Mouse (Mus musculus) telencephalon, adult 2 months (tissue): ENCODE results near the gene Mterf1b.

Experiments
- DNase-seq: peaks from one replicate; pipeline ENCODE4 v3.0.0-alpha.2; 2011; ENCODE audit warnings: low read depth, low spot score

Mterf1b gene

DNA sequence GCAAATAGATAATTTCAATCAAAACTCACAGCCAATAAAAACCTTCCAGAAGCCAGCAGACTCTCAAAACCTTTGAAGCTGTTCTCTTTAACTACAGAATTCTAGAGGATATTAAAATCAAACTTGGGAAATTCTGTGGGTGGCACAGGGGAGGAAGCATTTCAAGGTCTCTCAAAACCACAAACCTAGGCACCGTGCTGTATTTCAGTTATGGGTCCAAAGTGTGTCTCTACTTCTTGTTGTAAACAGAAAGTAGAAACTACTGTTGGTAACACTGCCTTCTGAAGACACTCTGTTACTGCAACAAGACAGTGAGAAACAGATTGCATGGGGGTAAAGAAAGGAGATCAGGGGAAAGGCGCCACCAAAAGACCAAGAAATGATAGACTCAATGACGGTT lies 52.8 kb downstream of the Mterf1b start:
- no peak for DNase-seq

DNA sequence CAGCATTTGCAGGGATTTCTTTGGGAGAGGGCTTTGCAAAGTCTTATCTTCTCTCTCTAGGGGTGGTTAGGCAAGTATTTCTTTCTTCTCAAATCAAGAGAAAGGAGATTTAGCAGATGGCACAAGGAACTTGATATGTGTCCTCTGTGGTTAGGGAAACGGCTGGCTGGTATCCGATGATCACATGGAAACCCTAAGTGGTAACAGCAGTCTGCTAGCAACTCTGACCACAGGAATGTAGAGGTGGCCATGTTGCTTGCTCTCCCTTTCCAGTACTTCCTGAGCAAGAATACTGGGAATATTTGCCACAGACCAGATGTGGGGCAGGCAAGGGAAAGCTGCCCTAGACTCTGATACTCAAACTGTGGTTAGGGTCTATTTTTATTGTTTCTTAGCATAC lies 53.9 kb downstream of the Mterf1b start:
- no peak for DNase-seq
